Mouse (Mus musculus): ENCODE results near the gene H2al1n. TPM values are rescaled to one million over a fixed set of nuclear protein-coding genes. Genes with fewer than 3 reads are reported as not detected.
"Not testable (repeated sequence)": the region's sequence is repeated elsewhere in the genome, so short reads cannot be mapped to it uniquely, and the experiment has no call there.

The H2al1n gene
- polyA plus RNA-seq (2014; fragmentation: Nextera tagmentation; extraction: Ambion mirVana): not detected in 2 replicates

GRCm38 (mm10) chrX:14210848-14211247 lies at the start of gene H2al1n:
Gene H2al1n (plus strand): TSS chrX:14211148.
- not testable (repeated sequence) for H3K4me3 ChIP-seq (ENCODE audit: low read depth, low read length); H3K4me2 ChIP-seq; H3K27ac ChIP-seq (ENCODE audit: low read depth, low read length); H3K36me3 ChIP-seq (ENCODE audit: control insufficient read depth, insufficient read depth, low read length); ATAC-seq (replicated peaks; ENCODE audit: low FRiP score); DNase-seq (ENCODE audit: low spot score); H3K27me3 ChIP-seq (replicated peaks; ENCODE audit: control insufficient read depth, insufficient read depth, low read length); H3K9ac ChIP-seq (ENCODE audit: low read depth, low read length); H3K4me1 ChIP-seq (replicated peaks; ENCODE audit: control insufficient read depth, insufficient read depth, low read length); H3K9me3 ChIP-seq (ENCODE audit: control insufficient read depth, low read length)
- WGBS: 78% methylated on average over 3 of the region's 3 CpGs

- no peak overlapping the region for H3K9ac ChIP-seq (ENCODE audit: low read depth, low read length)
- no peaks in the 10 kb centered on the region for H3K27me3 ChIP-seq (replicated peaks; ENCODE audit: control insufficient read depth, insufficient read depth, low read length)
- no peaks in the 10 kb centered on the region for H3K4me1 ChIP-seq (replicated peaks; ENCODE audit: control insufficient read depth, insufficient read depth, low read length)
- H3K27ac ChIP-seq (ENCODE audit: low read depth, low read length): no peak overlapping the region
- WGBS: 66% methylated on average over 4 of the region's 4 CpGs
- H3K4me3 ChIP-seq (ENCODE audit: low read depth, low read length): no peak overlapping the region
- DNase-seq (ENCODE audit: low spot score) (no peak), ATAC-seq (replicated peaks; ENCODE audit: low FRiP score) (no peak)
- no peaks in the 10 kb centered on the region for H3K9me3 ChIP-seq (ENCODE audit: control insufficient read depth, low read length)
- H3K36me3 ChIP-seq (ENCODE audit: control insufficient read depth, insufficient read depth, low read length): no peaks in the 10 kb centered on the region
- H3K4me2 ChIP-seq: no peak overlapping the region
Observed at GRCm38 (mm10) chrX:14199284-14199683, 11.7 kb upstream of the H2al1n start.

- ATAC-seq (replicated peaks; ENCODE audit: low FRiP score): no peak
- Histone ChIP-seq H3K27ac (ENCODE audit: low read depth, low read length) (no peak overlapping the region), H3K4me2 (no peak overlapping the region), H3K4me1 (replicated peaks; ENCODE audit: control insufficient read depth, insufficient read depth, low read length) (no peaks in the 10 kb centered on the region), H3K4me3 (ENCODE audit: low read depth, low read length) (no peak overlapping the region), H3K36me3 (ENCODE audit: control insufficient read depth, insufficient read depth, low read length) (no peaks in the 10 kb centered on the region), H3K27me3 (replicated peaks; ENCODE audit: control insufficient read depth, insufficient read depth, low read length) (no peaks in the 10 kb centered on the region), H3K9me3 (ENCODE audit: control insufficient read depth, low read length) (no peaks in the 10 kb centered on the region), H3K9ac (ENCODE audit: low read depth, low read length) (no peak overlapping the region)
- WGBS: 62% methylated on average over 8 of the region's 8 CpGs
- DNase-seq (ENCODE audit: low spot score): no peak
Observed at GRCm38 (mm10) chrX:14206112-14206875, 4.7 kb upstream of the H2al1n start.

DNA sequence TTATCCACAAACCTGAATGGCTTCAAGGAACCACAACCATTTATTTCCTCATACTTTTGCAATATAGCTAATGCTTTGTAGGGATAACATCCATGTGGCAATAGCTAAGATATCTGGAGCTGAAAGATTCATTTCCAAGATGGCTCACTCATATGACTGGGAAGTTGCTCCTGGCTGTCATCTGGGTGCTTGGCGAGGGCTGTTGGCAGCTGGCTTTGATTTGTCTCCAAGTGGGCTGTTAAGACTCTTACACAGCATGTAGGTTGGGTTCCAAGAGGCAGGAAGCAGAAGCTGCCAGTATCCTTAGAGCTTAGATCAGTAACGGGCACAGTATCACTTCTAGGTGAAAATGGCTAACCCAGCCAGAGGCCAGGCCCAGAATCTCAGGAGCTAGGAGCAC lies 18.3 kb downstream of the H2al1n start:
- no peaks in the 10 kb centered on the region for H3K36me3 ChIP-seq (ENCODE audit: control insufficient read depth, insufficient read depth, low read length)
- H3K4me1 ChIP-seq (replicated peaks; ENCODE audit: control insufficient read depth, insufficient read depth, low read length): no peaks in the 10 kb centered on the region
- no peak overlapping the region for H3K27ac ChIP-seq (ENCODE audit: low read depth, low read length)
- no peaks in the 10 kb centered on the region for H3K9me3 ChIP-seq (ENCODE audit: control insufficient read depth, low read length)
- H3K4me3 ChIP-seq (ENCODE audit: low read depth, low read length): no peak overlapping the region
- H3K27me3 ChIP-seq (replicated peaks; ENCODE audit: control insufficient read depth, insufficient read depth, low read length): no peaks in the 10 kb centered on the region
- no peak for DNase-seq (ENCODE audit: low spot score)
- ATAC-seq (replicated peaks; ENCODE audit: low FRiP score): no peak
- no peak overlapping the region for H3K9ac ChIP-seq (ENCODE audit: low read depth, low read length)
- no peak overlapping the region for H3K4me2 ChIP-seq
- 69% methylated on average over 2 of the region's 2 CpGs for WGBS

- no peak overlapping the region for H3K4me2 ChIP-seq
- H3K27me3 ChIP-seq (replicated peaks; ENCODE audit: control insufficient read depth, insufficient read depth, low read length): no peaks in the 10 kb centered on the region
- 56% methylated on average over 3 of the region's 3 CpGs for WGBS
Observed at GRCm38 (mm10) chrX:14259597-14260239, 48.8 kb downstream of the H2al1n start.

More at GRCm38 (mm10) chrX:14259597-14260239, 48.8 kb downstream of the H2al1n start:
- H3K9ac ChIP-seq (ENCODE audit: low read depth, low read length): no peak overlapping the region
- H3K27ac ChIP-seq (ENCODE audit: low read depth, low read length): no peak overlapping the region
- DNase-seq (ENCODE audit: low spot score) (no peak), ATAC-seq (replicated peaks; ENCODE audit: low FRiP score) (no peak)
- H3K9me3 ChIP-seq (ENCODE audit: control insufficient read depth, low read length): no peaks in the 10 kb centered on the region
- H3K36me3 ChIP-seq (ENCODE audit: control insufficient read depth, insufficient read depth, low read length): no peaks in the 10 kb centered on the region
- no peak overlapping the region for H3K4me3 ChIP-seq (ENCODE audit: low read depth, low read length)
- no peaks in the 10 kb centered on the region for H3K4me1 ChIP-seq (replicated peaks; ENCODE audit: control insufficient read depth, insufficient read depth, low read length)
